Mouse (Mus musculus) testis, postnatal 10 days (tissue): ENCODE data around the gene Gpr107.

Source experiments
- DNase-seq: peaks from one replicate; pipeline ENCODE4 v3.0.0; 2021; ENCODE audit warnings: low spot score

Gene Gpr107

GRCm38 (mm10) chr2:31200051-31200450 lies 47.9 kb downstream of the Gpr107 start:
- DNase-seq, result no peak

DNA sequence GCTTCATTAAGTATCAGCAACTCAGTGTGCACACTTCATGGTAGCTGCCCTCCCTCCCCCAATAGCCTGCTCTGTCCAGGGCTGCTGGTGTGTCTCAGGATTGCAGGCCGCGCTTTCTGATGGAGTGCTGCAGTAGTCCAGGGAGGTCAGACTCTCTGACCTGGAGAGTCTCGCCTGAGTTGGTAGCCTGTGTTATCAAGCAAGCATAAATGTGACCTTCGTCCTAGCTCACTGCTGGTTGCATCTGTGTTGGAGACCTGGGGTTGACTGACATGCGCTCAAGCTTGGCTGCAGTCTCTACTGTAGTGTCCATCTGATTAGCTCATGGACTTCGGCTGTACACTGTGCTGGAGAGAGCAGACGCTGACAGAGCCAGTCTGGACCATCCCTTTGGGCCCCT lies 49.7 kb downstream of the Gpr107 start:
- no peak for DNase-seq

DNA sequence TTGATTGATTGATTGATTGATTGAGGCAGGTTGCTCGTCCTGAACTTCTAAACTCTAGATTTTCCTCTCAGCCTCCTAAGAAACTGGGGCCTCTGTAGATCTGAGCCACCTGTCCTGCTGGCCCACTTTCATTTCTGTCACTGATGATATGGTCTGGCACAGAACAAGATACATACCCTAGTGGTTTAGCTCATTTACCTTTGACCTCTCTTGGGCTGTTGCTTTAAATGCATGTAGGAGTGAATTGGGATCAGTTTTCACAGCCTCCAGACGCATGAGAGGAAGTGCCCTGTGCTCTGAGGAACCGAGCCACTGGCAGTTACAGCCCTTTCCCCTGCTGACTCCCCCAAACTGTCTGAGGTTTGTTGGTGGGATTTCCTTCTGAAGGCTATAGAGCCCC lies 50.2 kb downstream of the Gpr107 start:
- no peak for DNase-seq

- no peak for DNase-seq
Observed at GRCm38 (mm10) chr2:31202956-31203355, 50.8 kb downstream of the Gpr107 start.

- no peak for DNase-seq
Observed at GRCm38 (mm10) chr2:31204677-31205076, 52.6 kb downstream of the Gpr107 start.

DNA sequence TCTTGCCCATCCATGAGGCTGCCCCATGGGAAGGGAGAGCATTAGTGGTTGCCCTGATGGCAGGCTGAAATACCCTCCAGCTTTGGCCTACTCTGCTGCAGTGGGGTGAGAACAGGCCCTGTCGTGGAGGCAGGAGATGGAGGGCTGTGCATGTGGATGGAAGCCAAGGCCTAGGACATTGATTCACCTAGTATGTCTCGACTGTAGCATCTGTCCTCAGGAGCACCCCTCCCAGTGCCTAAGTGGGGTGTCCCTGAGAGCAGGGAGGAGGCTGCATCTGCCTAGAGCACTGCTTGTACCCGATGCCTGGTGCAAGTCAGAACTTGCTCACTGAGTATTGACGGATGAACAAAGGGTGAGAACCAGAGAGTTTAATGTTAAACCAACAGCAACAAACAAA lies 54.1 kb downstream of the Gpr107 start:
- no peak for DNase-seq

- DNase-seq, result no peak
Observed at GRCm38 (mm10) chr2:31206882-31207281, 54.8 kb downstream of the Gpr107 start.

GRCm38 (mm10) chr2:31208544-31209142 lies 56.5 kb downstream of the Gpr107 start:
- no peak for DNase-seq

DNA sequence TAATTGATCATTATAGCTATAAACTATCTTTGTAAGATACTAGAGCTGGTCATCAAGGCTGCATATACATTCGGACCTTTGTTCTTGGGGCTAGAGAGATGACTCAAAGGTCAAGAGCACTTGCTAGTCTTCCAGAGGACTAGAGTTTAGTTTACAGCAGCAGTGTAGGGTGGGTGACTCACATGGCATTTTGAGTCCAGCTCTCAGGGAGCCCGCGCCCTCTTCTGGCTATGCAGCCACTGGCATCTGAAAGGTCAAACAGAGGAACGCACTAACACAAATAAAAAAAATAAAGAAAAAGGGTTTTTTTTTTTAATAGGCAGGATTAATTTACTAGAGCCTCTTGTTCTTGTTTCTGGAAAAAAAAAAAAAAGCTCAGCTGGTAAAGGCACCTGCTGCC lies 57.4 kb downstream of the Gpr107 start:
- no peak for DNase-seq

- no peak for DNase-seq
Observed at GRCm38 (mm10) chr2:31210144-31210847, 58.2 kb downstream of the Gpr107 start.

DNA sequence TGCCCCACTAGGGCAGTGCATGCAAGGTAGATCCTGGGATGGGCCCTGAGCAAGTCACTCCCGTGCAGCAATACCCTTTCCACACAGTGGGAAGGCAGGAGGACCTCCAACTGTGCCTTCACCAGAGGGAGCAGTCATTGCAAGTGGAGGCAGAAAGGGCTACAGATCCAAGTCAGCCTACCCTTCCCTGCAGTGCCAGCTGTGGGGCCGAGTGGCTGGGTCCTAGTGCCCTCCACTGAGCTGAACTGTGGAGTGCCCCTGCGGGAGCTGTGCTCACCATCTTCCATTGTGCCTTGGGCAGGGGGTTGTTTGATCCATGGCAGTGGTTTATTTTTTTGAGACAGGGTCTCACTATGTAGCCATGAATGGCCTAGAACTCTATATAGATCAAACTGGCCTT lies 59.1 kb downstream of the Gpr107 start:
- no peak for DNase-seq

DNA sequence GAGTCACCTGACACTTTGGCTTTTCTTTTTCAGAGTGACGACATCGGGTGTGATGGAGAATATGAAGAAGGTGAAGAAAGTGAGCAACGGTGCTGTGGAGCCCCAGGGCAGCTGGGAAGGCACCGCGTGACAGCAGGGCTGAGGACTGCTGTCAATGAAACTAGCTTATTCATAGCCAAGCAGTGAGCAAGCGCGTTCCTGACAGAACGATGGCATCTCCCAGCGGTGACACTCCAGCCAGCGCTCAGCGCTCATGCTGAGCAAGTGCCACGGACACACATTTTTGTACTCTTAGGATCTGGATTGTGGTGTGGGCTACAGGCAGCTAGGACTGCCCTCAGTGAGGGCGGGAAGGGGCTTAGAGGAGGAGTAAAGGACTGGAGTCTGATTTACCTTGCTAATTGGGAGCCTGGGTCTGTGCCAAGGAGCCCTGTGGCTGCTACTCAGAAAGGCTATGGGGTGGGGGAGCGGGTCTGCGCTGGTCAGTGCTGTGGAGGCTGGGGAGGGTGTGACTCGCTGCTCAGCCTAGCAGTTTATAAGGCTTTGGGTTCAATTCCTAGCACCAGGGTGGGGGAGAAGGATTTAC lies 62.2 kb downstream of the Gpr107 start:
- no peak for DNase-seq

GRCm38 (mm10) chr2:31218611-31219010 lies 66.5 kb downstream of the Gpr107 start:
- no peak for DNase-seq

DNA sequence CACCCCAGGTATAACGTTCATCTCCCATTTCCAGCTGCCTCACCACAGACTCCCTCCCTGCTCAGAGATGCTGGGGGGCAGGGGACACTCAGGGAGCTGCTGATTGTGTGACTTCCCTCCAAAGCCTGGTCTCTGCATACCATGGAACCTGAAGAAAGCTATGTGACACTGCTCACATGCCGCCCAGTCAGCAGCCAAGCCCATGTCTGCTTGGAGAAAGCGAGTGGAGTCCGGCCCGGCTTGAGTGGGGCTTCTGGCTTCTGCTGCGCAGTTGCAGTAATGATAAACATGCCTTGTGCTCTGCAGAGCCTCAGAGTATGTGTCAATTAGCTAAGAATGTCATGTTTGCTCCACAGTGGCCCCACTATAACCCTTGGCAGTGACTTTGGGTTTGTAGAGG lies 67.4 kb downstream of the Gpr107 start:
- DNase-seq, result no peak

DNA sequence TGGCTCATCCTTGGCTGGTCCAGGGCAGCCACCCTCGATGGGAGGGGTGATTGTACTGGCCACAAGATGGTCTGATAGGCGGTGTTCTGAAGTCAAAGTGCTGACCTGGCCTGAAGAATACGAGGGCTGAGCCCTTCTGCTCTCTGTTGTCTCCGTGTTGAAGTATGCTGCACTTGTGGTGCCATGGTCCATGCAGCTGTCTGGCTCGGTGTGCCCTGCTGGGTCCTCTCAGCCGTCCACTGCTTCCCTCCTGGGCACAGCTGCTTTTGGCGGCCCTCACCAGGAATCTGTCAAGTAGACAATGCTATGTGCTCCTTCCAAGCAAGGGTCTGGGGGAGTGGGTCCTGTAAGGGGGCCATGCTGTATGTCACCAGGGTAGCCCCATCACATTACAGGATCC lies 68.7 kb downstream of the Gpr107 start:
- no peak for DNase-seq

- no peak for DNase-seq
Observed at GRCm38 (mm10) chr2:31221582-31221981, 69.5 kb downstream of the Gpr107 start.

DNA sequence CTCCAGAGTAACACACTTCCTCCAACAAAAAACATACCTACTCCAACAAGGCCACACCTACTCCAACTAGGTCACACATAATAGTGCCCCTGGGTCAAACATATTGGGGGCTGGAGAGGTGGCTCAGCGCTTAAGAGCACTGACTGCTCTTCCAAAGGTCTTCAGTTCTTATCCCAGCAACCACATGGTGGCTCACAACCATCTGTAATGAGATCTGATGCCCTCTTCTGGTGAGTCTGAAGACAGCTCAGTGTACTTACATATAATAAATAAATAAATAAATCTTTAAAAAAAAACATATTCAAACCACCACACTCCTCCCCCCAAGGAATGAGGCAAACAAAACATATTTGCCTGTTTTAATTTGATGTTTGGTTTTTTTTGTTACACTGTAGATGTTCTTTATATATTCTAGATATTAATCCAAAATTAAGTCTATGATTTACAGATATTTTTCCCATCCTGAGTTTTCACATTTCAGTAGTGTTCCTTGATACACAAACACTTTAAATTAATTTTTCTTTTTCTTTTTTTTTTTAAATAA lies 76.7 kb downstream of the Gpr107 start:
- DNase-seq, result no peak

DNA sequence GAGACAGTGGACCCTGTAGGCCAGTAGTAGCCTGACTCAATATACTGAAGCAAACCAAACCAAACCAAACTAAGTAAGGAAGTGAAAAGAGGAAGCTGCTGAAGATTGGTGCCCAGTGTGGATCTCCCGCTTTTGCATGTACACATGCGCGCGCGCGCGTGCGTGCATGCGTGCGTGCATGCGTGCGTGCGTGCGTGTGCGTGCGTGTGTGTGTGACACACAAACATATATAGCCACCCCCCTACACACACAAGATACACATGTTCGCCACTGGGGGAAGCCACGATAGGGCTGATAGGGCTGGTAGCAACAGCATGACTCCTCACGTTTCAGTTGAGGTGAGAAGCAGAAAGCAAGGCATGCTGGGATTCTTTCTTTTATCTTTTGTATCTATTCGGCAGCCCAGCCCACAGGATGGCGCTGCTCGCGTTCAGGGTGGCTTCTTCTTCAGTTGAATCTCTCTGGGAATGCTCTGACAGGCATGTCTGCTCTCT lies 87.1 kb downstream of the Gpr107 start:
- DNase-seq, result no peak

DNA sequence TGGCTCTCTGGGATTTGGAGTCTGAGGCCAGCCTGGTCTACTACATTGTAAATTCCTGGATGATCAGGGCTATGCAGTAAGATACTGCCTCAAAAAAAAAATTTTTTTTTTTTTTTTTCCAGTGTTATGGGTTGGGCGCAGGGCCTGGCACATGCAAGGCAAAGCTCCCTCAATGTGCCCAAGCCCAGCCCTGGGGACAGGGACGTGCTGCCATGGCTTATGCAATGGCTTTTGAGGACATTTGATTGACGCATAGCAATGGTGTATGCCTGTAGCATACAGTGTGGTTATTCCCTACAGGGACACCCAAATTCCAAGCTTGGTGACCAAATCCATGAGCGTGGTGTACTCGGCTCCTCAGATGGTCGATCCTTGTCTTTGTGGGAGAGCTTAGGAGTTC lies 87.7 kb downstream of the Gpr107 start:
- no peak for DNase-seq

DNA sequence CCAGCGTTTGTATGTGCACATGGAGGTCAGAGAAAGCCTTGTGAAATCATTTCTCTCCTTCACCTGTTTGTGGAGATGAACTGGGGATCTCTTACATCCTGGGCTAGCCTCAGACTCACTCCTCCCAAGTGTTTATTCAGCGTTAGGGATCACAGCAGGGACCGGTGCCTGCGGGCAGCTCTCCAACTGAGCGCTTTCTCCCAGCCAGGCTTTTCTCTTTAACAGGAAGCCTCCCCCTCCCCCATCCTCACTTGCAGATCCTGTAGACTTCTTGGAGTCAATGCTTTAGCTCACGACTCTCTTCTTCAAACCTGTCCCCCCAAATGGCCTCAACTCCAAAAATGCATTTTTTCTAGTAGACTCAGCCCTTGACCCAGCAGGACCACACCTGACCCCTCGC lies 89.5 kb downstream of the Gpr107 start:
- no peak for DNase-seq

DNA sequence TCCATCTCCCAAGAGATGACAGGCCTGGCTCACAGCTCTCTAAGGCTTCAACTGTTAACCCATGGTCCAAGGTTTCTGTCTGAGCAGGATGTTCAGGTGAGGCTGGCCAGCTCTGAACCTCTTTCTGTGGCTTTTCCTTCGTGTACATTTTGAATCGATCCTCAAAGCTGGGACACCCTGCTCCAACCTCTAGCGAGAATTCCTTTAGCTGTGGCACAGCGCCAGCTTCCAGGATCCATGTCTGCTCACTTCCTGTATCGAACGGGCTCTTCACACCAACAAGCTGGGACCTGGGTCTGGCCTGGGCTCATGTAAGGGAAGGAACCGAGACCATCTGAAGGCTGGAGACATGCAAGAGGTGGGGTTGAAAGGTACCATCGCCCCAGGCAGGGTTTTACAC lies 92.1 kb downstream of the Gpr107 start:
- DNase-seq, result no peak

DNA sequence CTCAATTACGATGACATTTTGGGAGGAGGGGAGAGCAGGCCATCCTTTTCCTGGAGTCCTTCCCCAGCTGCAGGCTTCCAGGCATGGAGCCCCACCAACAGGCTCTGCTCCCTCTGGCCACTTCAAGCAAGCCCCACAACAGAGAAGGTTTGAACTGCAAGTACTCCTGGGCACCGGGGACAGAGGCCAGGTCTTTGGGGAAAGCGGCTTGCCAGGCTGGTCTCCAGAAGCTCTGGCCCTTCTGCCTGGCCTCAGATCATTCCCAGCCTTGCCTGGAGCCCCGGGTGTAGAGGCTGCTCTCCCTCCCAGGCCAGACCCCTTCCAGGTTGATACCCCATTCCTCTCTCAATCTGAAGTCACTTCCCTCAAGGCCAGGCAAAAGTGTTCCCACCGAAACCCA lies 92.9 kb downstream of the Gpr107 start:
- no peak for DNase-seq

DNA sequence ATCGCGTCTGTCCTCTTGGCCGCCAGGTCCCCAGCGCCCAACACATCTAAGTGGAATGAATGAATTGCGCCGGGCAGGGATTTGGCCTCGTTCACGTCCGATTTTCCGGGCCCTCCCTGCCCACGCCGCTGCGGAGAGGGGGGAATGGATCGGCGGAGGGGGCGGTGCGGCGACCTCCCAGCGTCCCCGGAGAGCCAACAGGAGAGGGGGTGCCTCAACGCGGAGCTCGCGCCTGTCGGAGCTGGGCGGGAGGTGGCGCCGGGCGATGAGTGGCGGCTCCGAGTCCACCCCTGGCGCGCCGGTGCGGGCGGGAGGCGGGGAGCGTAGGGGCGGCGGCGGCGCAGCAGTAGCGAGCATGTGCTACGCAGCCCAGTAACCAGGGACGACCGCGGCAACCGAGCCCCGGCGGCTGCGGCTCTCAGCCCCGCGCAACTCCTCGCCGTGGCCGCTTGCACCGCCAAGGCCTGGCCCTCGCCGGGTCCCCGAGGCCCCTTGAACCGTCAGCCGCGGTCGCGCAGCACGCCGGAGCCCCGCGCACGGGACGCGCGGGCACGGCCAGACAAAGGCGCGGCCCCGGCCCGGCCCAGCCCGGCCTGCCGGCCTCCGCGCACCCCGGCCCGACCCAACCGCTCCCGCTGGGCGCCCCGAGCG lies 93.5 kb downstream of the Gpr107 start, which contains the start of gene Ncs1:
Ncs1 (plus strand) TSS at position 333 of the 651 bp plus-strand sequence.
- peak; percentile 77 for DNase-seq
